Mouse (Mus musculus) thymus, postnatal 25 days (tissue): ENCODE measurements around the gene Gm19935.

ENCODE experiments used
- DNase-seq: peaks from one replicate; pipeline ENCODE4 v3.0.0; 2022

Gm19935 gene

DNA sequence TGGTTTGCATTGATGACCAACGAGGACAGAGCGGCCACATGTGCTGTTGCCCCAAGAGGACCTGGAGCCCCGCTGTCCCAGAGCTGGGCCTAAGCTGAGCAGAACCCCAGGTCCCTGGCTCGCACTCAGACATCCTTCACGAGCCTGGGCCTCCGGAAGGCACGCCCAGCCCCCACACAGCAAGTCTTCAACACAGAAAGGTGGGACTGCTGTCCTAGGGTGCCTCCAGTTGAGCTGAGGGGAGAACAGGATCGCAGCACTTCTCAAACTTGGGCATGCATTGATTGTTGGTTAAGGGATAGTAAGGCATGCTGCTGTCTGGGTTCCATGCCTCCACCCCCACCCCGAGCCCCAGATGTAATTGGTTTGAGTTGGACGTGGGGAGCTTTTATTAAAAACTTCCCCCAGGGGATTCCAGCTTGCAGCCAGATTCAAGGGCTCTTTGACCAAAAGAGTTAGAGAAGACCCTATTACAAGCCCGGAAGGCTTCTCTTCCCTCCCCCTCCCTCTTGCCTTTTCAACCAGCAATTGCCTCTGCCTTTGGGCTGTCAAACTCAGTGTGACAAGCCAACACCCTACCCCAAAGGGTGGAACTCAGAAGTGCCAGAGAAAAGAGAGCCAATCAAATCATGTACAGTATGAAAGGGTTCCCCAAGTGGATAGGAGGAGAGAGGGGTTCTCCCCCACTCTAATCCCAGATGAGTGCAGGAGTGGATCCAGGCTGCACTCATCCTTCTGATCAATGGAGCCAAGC lies 12.0 kb upstream of the Gm19935 start:
- no peak for DNase-seq

DNA sequence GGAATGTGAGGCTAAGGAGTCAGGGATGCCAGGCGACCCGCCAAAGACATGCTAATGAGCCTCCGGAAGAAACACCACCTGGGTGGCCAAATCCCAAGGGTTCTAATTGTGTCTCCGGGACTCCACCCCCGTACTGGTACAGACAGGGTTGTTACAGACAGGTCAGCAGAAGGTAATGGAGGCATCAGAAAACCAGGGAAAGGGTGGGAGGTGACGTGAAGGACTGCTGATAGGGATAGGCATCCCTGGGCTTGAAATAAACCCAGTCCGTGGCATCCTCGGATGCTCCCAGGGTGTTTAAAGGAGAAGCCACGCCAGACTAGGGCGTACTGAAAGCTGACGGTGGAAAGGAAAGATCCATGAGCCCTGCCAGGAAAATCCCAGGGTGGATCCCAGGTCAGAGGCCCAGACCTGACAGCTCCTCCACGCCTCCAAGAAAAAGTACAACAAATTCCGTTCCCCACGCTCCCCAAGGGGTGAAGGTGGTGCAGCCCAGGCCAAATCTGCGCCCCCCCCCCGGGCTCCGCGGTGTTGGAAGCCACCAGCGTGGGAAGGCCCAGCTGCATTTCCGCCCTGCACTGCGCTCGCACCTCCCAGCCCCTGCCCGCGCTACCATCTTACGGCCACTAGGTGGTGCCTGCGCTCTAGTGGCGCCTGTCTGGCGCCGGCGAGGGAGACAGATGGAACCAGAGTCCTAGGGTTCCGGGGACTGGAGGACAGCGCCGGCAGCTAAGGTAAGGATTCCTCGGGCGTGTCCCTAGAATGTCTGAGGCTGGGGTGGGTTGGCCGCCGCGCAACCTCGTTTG lies 11.2 kb upstream of the Gm19935 start, which contains the start of gene Chd9:
Chd9 (plus strand) TSS at position 172 of the 806 bp plus-strand sequence.
- DNase-seq, result peak; percentile 99

GRCm38 (mm10) chr8:90825459-90825871 lies 8.3 kb upstream of the Gm19935 start:
- no peak for DNase-seq

DNA sequence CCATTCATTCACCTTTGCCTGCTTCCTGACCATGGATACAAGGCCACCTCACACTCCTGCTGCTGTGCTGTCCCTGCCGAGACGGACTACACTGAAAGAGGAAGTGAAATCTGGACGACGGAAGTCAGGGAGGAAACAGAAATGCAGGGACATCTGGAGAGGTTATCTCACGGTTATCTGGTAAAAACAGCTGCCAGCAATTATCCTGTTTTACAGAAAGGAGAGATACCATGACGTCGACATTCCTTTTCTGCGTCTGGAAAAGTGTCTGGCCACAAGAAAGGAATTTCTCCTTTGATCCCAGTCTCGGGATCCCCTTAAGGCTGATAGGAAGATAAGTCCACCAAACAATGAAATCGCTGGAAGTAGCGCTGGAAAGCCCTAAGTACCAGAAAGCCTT lies 5.2 kb upstream of the Gm19935 start:
- DNase-seq, result no peak

- DNase-seq, result no peak
These were observed 3.1 kb upstream of the Gm19935 start for GRCm38 (mm10) chr8:90820321-90820696.

DNA sequence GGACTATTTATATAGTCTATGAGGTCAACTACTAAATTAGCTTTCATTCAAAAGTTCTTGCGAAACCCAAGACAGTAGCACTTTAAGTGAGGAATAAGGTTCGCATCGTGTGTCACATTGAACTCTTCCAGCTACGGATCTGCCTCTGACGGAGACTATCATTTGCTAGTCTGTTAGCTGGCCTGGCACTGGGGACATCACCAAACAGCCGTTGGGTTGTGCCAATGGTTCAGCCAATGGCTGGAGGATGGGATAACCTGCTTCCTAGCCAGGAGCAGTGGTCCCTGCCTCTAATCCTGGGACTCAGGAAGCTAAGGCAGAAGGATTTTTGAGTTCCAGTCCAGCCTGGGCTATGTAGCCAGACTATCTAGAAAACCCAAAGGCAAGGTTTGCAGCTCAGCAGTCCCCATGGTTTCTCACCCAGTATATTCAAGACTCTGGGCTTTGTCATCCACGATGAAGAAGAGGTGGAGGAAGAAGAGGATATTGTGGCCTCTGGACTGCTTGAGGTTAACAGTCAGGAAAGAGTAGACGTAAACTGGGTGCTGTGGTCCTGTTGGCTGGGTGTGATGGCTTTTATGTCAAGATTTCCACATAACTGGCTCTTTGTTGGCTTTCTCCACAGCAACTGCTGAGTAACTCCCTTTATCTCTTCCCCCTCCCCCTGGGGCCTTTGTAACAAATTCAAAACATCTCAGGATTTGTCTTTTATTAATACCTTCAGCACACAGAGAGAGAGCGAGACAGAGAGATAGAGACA lies 2.5 kb upstream of the Gm19935 start:
- DNase-seq, result no peak

- DNase-seq, result no peak
These were observed 921 bp downstream of the Gm19935 start for GRCm38 (mm10) chr8:90816061-90816882.

GRCm38 (mm10) chr8:90813602-90814320 lies 3.4 kb downstream of the Gm19935 start:
- DNase-seq, result peak; percentile 28

GRCm38 (mm10) chr8:90799473-90799872 lies 17.7 kb downstream of the Gm19935 start:
- no peak for DNase-seq

- DNase-seq, result peak; percentile 89
These were observed 22.0 kb downstream of the Gm19935 start for GRCm38 (mm10) chr8:90794990-90795861.

DNA sequence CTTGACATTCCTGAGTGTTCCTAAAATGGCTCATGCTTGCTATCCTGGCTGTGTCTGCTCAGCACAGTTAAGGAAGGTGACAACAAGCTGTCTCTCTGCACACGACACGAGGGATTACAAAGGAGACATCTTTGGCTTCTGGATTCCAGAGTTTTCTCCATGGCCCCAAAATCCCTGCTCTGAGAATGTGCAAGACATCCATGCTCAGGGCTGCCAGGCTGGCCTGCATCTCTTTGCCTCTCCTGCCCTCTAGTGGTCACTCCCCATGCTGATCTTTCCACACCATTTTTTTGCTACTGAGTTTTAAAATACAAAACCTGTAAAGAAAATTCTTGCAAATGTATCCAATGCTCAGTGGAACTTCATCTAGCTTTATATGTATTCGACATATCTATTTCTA lies 23.5 kb downstream of the Gm19935 start:
- DNase-seq, result peak; percentile 72

DNA sequence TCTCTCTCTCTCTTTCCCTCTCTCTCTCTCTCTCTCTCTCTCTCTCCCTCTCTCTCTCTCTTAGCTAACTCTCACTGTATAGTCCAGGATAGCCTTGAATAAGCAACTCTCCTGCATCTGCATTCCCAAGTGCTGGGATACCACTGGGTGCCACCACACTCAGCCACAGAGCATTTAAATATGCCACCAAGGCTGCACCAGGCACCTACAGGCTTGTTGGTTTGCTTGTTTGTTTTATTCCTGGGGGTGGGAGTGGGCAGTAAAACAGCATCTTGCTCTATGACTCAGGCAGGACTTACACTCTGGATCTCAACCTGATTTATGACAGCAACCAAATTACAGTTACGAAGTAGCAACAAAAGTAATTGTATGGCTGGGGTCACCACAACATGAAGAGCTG lies 25.6 kb downstream of the Gm19935 start:
- no peak for DNase-seq

GRCm38 (mm10) chr8:90769791-90770190 lies 47.4 kb downstream of the Gm19935 start:
- DNase-seq, result no peak
